ENCODE assay signal across 16 mouse cellular contexts in the genomic region with DNA sequence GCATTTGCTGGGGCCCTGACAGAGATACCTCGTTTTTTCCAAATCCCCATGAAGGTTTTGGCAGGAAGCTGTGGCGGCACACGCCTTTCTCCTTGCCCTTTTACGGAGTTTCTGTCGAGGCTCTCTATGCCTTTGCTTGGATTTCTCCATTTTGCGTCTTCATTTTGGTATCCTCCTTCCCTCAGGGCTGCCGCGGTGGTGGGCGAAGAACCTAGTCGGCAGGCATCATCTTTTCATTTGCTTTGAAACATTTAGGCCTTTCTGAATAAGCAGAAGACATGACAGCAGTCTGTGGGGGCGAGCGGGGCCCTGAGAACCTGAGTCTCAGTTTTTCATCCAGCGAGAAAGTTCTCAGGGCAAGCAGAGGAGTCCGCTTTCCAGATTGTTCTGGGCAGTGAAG. TPM values are rescaled to one million over a fixed set of nuclear protein-coding genes. Genes with fewer than 3 reads are reported as not detected.
DNase-seq lines count a peak whose midpoint lies in the region; ATAC-seq lines count a peak whose summit lies in the region.
"Had no signal": no experiment of that assay in that cellular context is flagged by ENCODE, and none has a peak within 500 bp of the region (broad histone marks: within the 10 kb centered on the region; RNA-seq: fewer than 3 reads in every experiment).

No protein-coding gene starts in this region.

- no peak for ATAC-seq in forebrain, embryonic 15.5 days (replicated peaks)
- ATAC-seq in forebrain, embryonic 16.5 days = peak; percentile 31; the same call in 1 of the 2 replicates

- H3K9ac ChIP-seq in forebrain, embryonic 15.5 days (replicated peaks) = no peak overlapping the region
- H3K9ac ChIP-seq in forebrain, embryonic 16.5 days (replicated peaks; ENCODE audit: low read depth, low read length) = no peak overlapping the region
- H3K9ac ChIP-seq: embryonic facial prominence, embryonic 12.5 days had no signal

- H3K36me3 ChIP-seq in forebrain, embryonic 15.5 days = no peaks in the 10 kb centered on the region
- H3K36me3 ChIP-seq in forebrain, embryonic 10.5 days (replicated peaks) = no peaks in the 10 kb centered on the region
- no peaks in the 10 kb centered on the region for H3K36me3 ChIP-seq in forebrain, embryonic 16.5 days (ENCODE audit: control insufficient read depth, insufficient read depth)
- H3K36me3 ChIP-seq: embryonic facial prominence, embryonic 12.5 days; G1E had no signal

- intact Hi-C loops in left cerebral cortex, postnatal 4 days (cut with DNase I) = no loop called here
- intact Hi-C loops in heart, postnatal 25 days (cut with DNase I) = loop anchor here (2.0 kb wide), 1 partner anchor 46 kb away; no protein-coding TSS in a partner anchor

- peak overlapping the region; percentile 57; the same call in 1 of the 2 replicates for H3K27ac ChIP-seq in forebrain, embryonic 15.5 days (replicated peaks)
- H3K27ac ChIP-seq in forebrain, embryonic 10.5 days = no peak overlapping the region
- peak overlapping the region; percentile 79; the same call in 1 of the 2 replicates for H3K27ac ChIP-seq in forebrain, embryonic 16.5 days (ENCODE audit: low read length)
- H3K27ac ChIP-seq: embryonic facial prominence, embryonic 12.5 days; kidney, postnatal 0 days had no signal

- no peak for DNase-seq in forebrain, embryonic 10.5 days (ENCODE audit: extremely low spot score, low spot score)
- DNase-seq in left cerebral cortex, adult 18-20 months (ENCODE audit: low spot score in 2 of 2) = peak; percentile 52 to 54
- DNase-seq in left cerebral cortex, postnatal 4 days = no peak
- DNase-seq in right cerebral cortex, postnatal 25 days = peak; percentile 44
- no peak for DNase-seq in adrenal gland, adult 2 months
- no peak for DNase-seq in heart, postnatal 25 days (ENCODE audit: low spot score)
- DNase-seq: adrenal gland, postnatal 14 days; cerebellum, postnatal 25 days; heart, adult 18-20 months had no signal

- no peak overlapping the region for H3K4me2 ChIP-seq in forebrain, embryonic 15.5 days (replicated peaks)
- H3K4me2 ChIP-seq in forebrain, embryonic 16.5 days (ENCODE audit: low read length) = no peak overlapping the region
- H3K4me2 ChIP-seq: embryonic facial prominence, embryonic 12.5 days; liver, embryonic 11.5 days had no signal

- H3K4me1 ChIP-seq in forebrain, embryonic 15.5 days = 0 out of 2 replicates have a peak, but pooled peaks cover 9% of the 10 kb centered on the region
- peaks cover 5% of the 10 kb centered on the region for H3K4me1 ChIP-seq in forebrain, embryonic 10.5 days
- peaks cover 2% of the 10 kb centered on the region; the same call in 1 of the 2 replicates for H3K4me1 ChIP-seq in forebrain, embryonic 16.5 days (replicated peaks; ENCODE audit: control insufficient read depth, insufficient read depth, low read length)

- H3K9me3 ChIP-seq in forebrain, embryonic 15.5 days = no peaks in the 10 kb centered on the region
- H3K9me3 ChIP-seq in forebrain, embryonic 10.5 days = no peaks in the 10 kb centered on the region
- H3K9me3 ChIP-seq in forebrain, embryonic 16.5 days (ENCODE audit: control insufficient read depth, low read length) = no peaks in the 10 kb centered on the region
- H3K9me3 ChIP-seq: embryonic facial prominence, embryonic 12.5 days; megakaryocyte, embryonic 14.5 days had no signal

- H3K27me3 ChIP-seq in forebrain, embryonic 15.5 days = no peaks in the 10 kb centered on the region
- H3K27me3 ChIP-seq in forebrain, embryonic 10.5 days (ENCODE audit: poor library complexity, severe bottlenecking) = no peaks in the 10 kb centered on the region
- H3K27me3 ChIP-seq in forebrain, embryonic 16.5 days (replicated peaks; ENCODE audit: control insufficient read depth, insufficient read depth, low read length) = no peaks in the 10 kb centered on the region
- H3K27me3 ChIP-seq: embryonic facial prominence, embryonic 12.5 days; megakaryocyte, embryonic 14.5 days had no signal

- H3K4me3 ChIP-seq in forebrain, embryonic 15.5 days = no peak overlapping the region
- H3K4me3 ChIP-seq in forebrain, embryonic 10.5 days = no peak overlapping the region
- H3K4me3 ChIP-seq in forebrain, embryonic 16.5 days (replicated peaks; ENCODE audit: low read length) = no peak overlapping the region
- H3K4me3 ChIP-seq: embryonic facial prominence, embryonic 12.5 days had no signal

- 76% methylated on average over 14 of the region's 14 CpGs for WGBS in forebrain, embryonic 15.5 days
- 89% methylated on average over 14 of the region's 14 CpGs for WGBS in forebrain, embryonic 10.5 days
- WGBS in forebrain, embryonic 16.5 days = 77% methylated on average over 14 of the region's 14 CpGs

RNA-seq across cellular contexts. Expression of gene Prkce, which starts 47.2 kb away (rescaled TPM):
- 42.6 and 45.4 TPM in 2 replicates for polyA plus RNA-seq in forebrain, embryonic 15.5 days (2015; fragmentation: Nextera tagmentation; extraction: Ambion mirVana)
- 2.8 and 3.1 TPM in 2 replicates for polyA plus RNA-seq in forebrain, embryonic 10.5 days (2016; fragmentation: Nextera tagmentation; extraction: Ambion mirVana)
- total RNA-seq in left cerebral cortex, adult 18-20 months (2021) = 100 to 1,000 TPM; 270 to 276 TPM
- 100 to 1,000 TPM; 253 to 257 TPM for total RNA-seq in left cerebral cortex, postnatal 4 days (2021)
- 39.9 and 42.9 TPM in 2 replicates for polyA plus RNA-seq in forebrain, embryonic 16.5 days (2015; fragmentation: Nextera tagmentation; extraction: Ambion mirVana)
- 10 to 100 TPM; 17.5 to 20.5 TPM for total RNA-seq in adrenal gland, adult 2 months (2021)
- 4.0 and 4.5 TPM in 2 replicates for polyA plus RNA-seq in adrenal gland, adult 2 months (2012; rRNA removed)
- 10 to 100 TPM; 25.9 to 28.3 TPM for total RNA-seq in heart, postnatal 25 days (2021)

Comparison
In these comparisons a context has a peak if more than half of its experiments do, and no peak if none do; other contexts are left out.
1. DNase-seq: peak in left cerebral cortex, adult 18-20 months (2 of 2) and right cerebral cortex, postnatal 25 days (single experiment); none in forebrain, embryonic 10.5 days (single experiment), left cerebral cortex, postnatal 4 days (single experiment), adrenal gland, adult 2 months (single experiment) and heart, postnatal 25 days (single experiment).
2. RNA of gene Prkce, which starts 47.2 kb away (total RNA-seq): 270 to 276 TPM in left cerebral cortex, adult 18-20 months and 253 to 257 TPM in left cerebral cortex, postnatal 4 days; 25.9 to 28.3 TPM in heart, postnatal 25 days and 17.5 to 20.5 TPM in adrenal gland, adult 2 months; every median in the first group is over 4 times any median in the second.